Mouse (Mus musculus) kidney, adult 2 months (tissue): ENCODE measurements around the gene Zfp239. TPM values are rescaled to one million over a fixed set of nuclear protein-coding genes. Genes with fewer than 3 reads are reported as not detected.

Source experiments
- DNase-seq: peaks from one replicate; pipeline ENCODE4 v3.0.0; 2021
- H3K27ac ChIP-seq: fragments of 200-500 bp; 2 replicates; pipeline ENCODE4 v1.5.1; 2012; ENCODE audit warnings: low read depth, low read length, control low read depth, inconsistent platforms; ENCODE audit not compliant: insufficient read depth
- H3K27me3 ChIP-seq: fragments of 200-500 bp; replicated peaks from 2 replicates; pipeline ENCODE4 v1.6.1; 2012; ENCODE audit warnings: mild to moderate bottlenecking, moderate library complexity, low read length, inconsistent platforms; ENCODE audit not compliant: control insufficient read depth, insufficient read depth
- H3K36me3 ChIP-seq: fragments of 200-500 bp; 2 replicates; pipeline ENCODE4 v1.6.1; 2012; ENCODE audit warnings: mild to moderate bottlenecking, moderate library complexity, low read length, inconsistent platforms; ENCODE audit not compliant: control insufficient read depth, insufficient read depth
- H3K4me1 ChIP-seq: fragments of 200-500 bp; 2 replicates; pipeline ENCODE4 v1.6.1; 2011; ENCODE audit warnings: low read length; ENCODE audit not compliant: control insufficient read depth, insufficient read depth
- H3K4me3 ChIP-seq: fragments of 200-500 bp; 2 replicates; pipeline ENCODE4 v1.5.1; 2011; ENCODE audit warnings: mild to moderate bottlenecking, low read depth, low read length, control low read depth; ENCODE audit not compliant: insufficient read depth
- CTCF ChIP-seq: fragments of 200-500 bp; conservative IDR thresholded peaks from 2 replicates; pipeline ENCODE4 v1.5.1; 2011; ENCODE audit warnings: low read depth, mild to moderate bottlenecking, control low read depth, low read length, moderate library complexity, mixed read lengths; ENCODE audit not compliant: insufficient read depth, insufficient read length
- POLR2A ChIP-seq: fragments of 200-500 bp; IDR thresholded peaks from one replicate; pipeline ENCODE4 v1.6.1; 2011; ENCODE audit warnings: low read depth, low read length, control low read depth
- WGBS: fragments of 180-500 bp; shearing (Covaris S2); methylation state at CpG from one replicate; pipeline ENCODE4 v1.1.7; 2018; 5-methylcytosine and 5-hydroxymethylcytosine counted together
- polyA plus RNA-seq: library from polyadenylated mRNA; depleted of rRNA; stranded (reverse); fragments of >200 nt; gene quantifications from 2 replicates; pipeline ENCODE4 v1.2.3, GENCODE M21; 2012

Zfp239 gene
- polyA plus RNA-seq, 1 experiment, result 1.5 TPM

DNA sequence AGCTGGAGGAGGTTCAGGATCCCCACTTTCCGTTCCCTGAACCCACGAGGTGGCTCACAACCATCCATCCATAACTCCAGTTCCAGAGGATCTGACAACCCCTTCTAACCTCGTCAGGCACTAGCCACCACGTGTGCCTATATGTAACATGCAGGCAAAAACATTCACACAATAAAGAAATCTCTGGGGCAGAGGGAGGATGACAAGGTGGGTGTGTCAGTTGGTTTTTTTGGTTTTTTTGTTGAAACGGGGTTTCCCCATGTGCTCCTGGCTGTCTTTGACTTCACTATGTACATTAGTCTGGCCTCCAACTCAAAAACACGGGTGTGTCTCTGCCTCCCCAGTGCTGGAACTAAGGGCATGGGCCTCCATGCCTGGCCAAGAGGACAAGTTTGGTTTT lies 28.4 kb downstream of the Zfp239 start:
- Histone ChIP-seq H3K4me3 (no peak overlapping the region), H3K4me1 (no peaks in the 10 kb centered on the region), H3K27me3 (no peaks in the 10 kb centered on the region), H3K36me3 (no peaks in the 10 kb centered on the region), H3K27ac (no peak overlapping the region)
- whole genome bisulfite sequencing, result 83% methylated on average over 6 of the region's 6 CpGs
- DNase-seq, result no peak
- TF ChIP-seq POLR2A (no peak), CTCF (no peak)

DNA sequence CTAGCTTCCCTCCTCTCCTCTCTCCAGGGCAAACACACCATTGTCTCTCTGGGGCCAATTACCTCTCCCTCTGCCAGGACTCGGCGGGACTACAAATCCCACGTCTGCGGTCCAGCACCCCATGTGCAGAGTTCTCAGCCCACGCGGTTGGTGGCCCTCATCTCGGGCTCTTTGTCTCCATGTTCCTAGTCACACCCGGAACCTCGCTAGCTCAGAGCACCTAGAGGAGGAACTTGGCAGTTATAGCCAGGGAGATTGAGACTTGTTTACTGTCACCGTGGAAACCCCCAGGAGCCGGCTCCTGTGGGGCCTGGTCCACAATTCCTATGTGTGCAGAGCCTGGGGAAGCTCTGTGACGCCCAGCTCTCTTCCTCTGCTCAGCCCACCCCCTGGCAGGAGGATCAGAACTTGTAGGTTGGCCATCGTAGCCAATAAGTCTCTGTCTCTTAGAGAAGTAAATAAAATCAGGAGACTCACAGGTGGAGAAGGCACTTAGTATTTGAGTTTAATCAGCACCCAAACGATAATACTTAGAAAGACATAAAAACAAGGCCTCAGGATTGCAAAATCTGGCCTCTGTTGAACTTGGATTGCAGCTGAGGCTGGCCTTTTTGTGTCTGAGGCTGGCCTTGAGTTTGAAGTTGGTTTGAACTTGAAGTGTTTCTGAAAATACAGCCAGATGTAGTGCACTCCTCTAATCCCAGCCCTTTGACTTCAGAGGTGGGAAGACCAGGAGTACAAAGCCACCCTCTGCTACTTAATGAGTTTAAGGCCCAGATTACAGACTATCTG lies 29.7 kb downstream of the Zfp239 start:
- Histone ChIP-seq H3K4me1 (no peaks in the 10 kb centered on the region), H3K4me3 (no peak overlapping the region), H3K27me3 (no peaks in the 10 kb centered on the region), H3K36me3 (no peaks in the 10 kb centered on the region), H3K27ac (no peak overlapping the region)
- DNase-seq, result no peak
- TF ChIP-seq CTCF (no peak), POLR2A (no peak)
- 68% methylated on average over 14 of the region's 14 CpGs for WGBS

DNA sequence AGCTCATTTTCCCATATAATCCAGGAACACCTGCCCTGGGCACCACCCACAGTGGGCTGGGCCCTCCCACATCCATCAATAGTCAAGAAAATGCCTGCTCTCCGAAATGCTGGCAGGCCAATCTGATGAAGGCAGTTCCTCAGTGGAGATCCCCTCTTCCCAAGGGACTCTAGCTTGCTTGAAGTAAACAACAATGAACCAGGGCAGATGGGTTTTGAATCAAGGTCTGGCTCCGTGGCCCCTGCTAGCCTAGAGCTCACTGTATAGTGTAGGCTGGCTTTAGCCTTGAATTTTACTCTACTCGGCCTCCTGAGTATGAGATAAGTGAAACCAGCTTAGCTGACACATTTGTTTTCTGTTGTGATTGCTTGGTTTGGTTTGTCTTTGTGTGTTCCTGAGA lies 30.5 kb downstream of the Zfp239 start:
- TF ChIP-seq CTCF (no peak), POLR2A (no peak)
- Histone ChIP-seq H3K36me3 (no peaks in the 10 kb centered on the region), H3K27me3 (no peaks in the 10 kb centered on the region), H3K4me1 (no peaks in the 10 kb centered on the region), H3K27ac (no peak overlapping the region), H3K4me3 (no peak overlapping the region)
- no peak for DNase-seq
- WGBS, result 75% methylated on average over 3 of the region's 3 CpGs

DNA sequence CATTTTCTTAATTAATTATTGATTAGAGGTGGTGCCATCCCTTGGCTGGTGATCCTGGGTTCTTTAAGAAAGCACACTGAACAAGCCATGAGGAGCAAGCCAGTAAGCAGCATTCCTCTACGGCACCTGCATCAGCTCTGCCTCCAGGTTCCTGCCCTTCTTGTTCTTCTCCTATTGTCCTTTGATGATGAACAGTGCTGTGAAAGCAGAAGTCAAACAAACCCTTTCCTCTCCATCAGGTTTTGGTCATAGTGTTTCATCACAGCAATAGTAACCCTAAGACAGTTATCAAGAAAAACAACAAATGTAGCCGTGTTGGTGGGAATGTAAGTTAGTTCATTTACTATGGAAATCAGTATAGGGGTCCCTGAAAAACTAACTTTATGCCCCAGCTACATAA lies 31.5 kb downstream of the Zfp239 start:
- Histone ChIP-seq H3K27ac (no peak overlapping the region), H3K4me1 (no peaks in the 10 kb centered on the region), H3K36me3 (no peaks in the 10 kb centered on the region), H3K4me3 (no peak overlapping the region), H3K27me3 (no peaks in the 10 kb centered on the region)
- 89% methylated on average over 2 of the region's 2 CpGs for WGBS
- no peak for DNase-seq
- no peak for TF ChIP-seq POLR2A
- TF ChIP-seq CTCF, result no peak

DNA sequence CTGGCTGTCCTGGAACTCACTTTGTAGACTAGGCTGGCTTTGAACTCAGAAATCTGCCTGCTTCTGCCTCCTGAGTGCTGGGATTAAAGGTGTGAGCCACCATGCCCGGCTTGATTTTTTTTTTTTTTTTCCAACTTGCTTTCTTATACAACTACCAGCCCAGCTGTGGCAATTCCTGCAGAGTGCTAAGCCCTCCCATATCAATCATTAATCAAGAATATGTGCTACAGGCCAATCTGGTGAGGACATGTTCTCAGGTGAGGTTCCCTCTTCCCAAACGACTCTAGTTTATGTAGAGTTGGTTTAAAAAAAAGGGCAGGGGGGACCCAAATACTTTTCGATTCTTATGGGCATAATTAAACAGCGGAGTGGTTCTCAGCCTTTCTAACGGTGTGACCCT lies 35.9 kb downstream of the Zfp239 start:
- Histone ChIP-seq H3K4me1 (no peaks in the 10 kb centered on the region), H3K27me3 (no peaks in the 10 kb centered on the region), H3K36me3 (no peaks in the 10 kb centered on the region), H3K27ac (no peak overlapping the region), H3K4me3 (no peak overlapping the region)
- DNase-seq, result peak; percentile 77
- 58% methylated on average over 5 of the region's 5 CpGs for whole genome bisulfite sequencing
- no peak for TF ChIP-seq POLR2A
- no peak for TF ChIP-seq CTCF

DNA sequence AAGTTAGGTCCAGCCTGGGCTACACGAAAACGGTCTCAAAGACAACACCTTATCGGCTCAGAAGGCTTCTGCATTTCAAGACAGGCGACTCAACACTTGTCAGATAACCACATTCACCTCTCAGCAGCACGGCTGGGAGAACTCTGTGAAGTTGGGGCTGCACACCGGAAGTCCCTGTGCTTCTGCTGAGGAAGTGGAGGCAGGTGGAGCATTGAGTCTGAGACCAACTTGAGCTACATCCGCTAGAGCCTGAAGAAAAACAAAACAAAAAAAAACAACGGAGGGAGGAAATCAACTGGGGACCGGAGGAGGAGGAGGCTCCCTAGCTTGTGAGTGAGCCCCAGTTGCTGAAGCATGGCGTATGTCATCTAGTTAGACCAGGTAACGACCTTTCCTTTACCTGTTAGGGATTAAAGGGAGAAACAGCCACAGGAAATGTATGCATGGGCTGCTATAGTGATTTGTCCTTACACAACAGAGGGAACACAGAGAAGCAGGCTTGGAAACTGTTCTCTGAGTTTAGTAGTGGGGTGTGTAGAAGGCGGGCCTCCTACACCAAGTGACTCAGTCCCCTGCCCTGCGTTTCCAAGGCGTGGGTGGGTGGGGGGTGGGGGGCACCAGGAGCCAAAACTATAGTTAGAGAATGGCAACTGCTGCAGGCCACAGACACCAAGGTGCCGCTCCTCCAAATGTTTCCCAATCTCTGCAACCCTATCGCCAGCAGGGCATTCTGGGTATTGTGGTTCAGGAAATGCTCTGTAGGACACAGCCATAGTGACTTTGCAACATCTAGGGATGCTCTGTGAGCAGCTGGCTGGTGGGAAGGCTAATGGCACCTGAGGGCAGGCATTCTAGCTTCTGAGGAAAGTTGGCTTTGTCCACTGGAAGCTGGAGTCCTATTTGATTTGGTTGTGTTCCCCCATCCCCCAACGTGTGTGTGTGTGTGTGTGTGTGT lies 38.5 kb downstream of the Zfp239 start, which contains the start of gene Hnrnpf:
Gene Hnrnpf (plus strand): TSS at position 199 of the 955 bp plus-strand sequence.
- no peaks in the 10 kb centered on the region for H3K36me3 ChIP-seq
- DNase-seq, result no peak
- no peak within 1 kb of the TSS for H3K4me3 ChIP-seq
- no peaks in the 10 kb centered on the region for H3K27me3 ChIP-seq
- H3K4me1 ChIP-seq, result no peaks in the 10 kb centered on the region
- no peak for TF ChIP-seq CTCF
- TF ChIP-seq POLR2A, result no peak
- 64% methylated on average over 17 of the region's 17 CpGs for WGBS
- no peak within 1 kb of the TSS for H3K27ac ChIP-seq
